In the genomic region with DNA sequence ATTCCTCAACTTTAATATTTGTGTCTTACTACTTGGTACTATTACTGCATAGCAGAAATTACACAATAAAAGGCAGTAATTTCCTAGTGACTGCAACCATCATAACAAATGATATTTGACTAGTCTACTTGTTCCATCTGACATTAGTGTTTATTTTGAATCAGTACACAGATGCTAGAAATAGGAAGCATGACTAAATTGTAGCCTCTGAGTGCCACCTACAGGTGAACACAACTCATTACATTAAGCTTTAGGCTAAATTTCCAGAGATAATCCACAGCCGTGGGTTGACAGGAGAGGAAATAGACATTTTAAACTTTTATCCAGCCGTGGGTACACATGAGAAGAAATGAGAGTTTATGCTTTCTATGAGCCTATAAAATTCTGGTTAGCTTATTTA, we compare ENCODE assay signal across 10 mouse cellular contexts. TPM values are rescaled to one million over a fixed set of nuclear protein-coding genes. Genes with fewer than 3 reads are reported as not detected.
A peak's percentile ranks its signal among the peaks of the same experiment; 100 is the strongest.
DNase-seq lines count a peak whose midpoint lies in the region; ATAC-seq and TF ChIP-seq lines count a peak whose summit lies in the region.
"Had no signal": no experiment of that assay in that cellular context is flagged by ENCODE, and none has a peak within 500 bp of the region (broad histone marks: within the 10 kb centered on the region; RNA-seq: fewer than 3 reads in every experiment).

No protein-coding gene starts in this region.

- ATAC-seq in G1E (ENCODE audit: extremely low read depth, insufficient number of reproducible peaks, low FRiP score, poor library complexity, severe bottlenecking): peak; percentile 54; the same call in 1 of the 2 replicates
- ATAC-seq in forebrain, embryonic 15.5 days (replicated peaks): peak; percentile 68
- ATAC-seq in lung, embryonic 14.5 days (ENCODE audit: insufficient read depth): peak; percentile 44; the same call in 1 of the 2 replicates

- intact Hi-C loops in left cerebral cortex, adult 2 months (cut with DNase I): loop anchor here (1.0 to 5.0 kb wide), 3 partner anchors 272 to 592 kb away; no protein-coding TSS in a partner anchor

- H3K4me3 ChIP-seq in left cerebral cortex, adult 2 months: no peak overlapping the region
- no peak overlapping the region for H3K4me3 ChIP-seq in G1E (ENCODE audit: low read depth, low read length)
- H3K4me3 ChIP-seq in forebrain, embryonic 15.5 days: no peak overlapping the region
- H3K4me3 ChIP-seq in lung, embryonic 14.5 days (ENCODE audit: low read depth, low read length): no peak overlapping the region
- H3K4me3 ChIP-seq: heart, embryonic 13.5 days; myocyte had no signal

- peak; percentile 84 for TF ChIP-seq CTCF in left cerebral cortex, adult 2 months (IDR thresholded peaks at IDR 0.05)
- peak; percentile 35; the same call in 1 of the 2 replicates for TF ChIP-seq CTCF in G1E (IDR thresholded peaks at IDR 0.05; ENCODE audit: low read depth, low read length)
- TF ChIP-seq CTCF in lung, embryonic 14.5 days (IDR thresholded peaks at IDR 0.05; ENCODE audit: low read depth): peak; percentile 78

- H3K27ac ChIP-seq in left cerebral cortex, adult 2 months: no peak overlapping the region
- no peak overlapping the region for H3K27ac ChIP-seq in forebrain, embryonic 15.5 days (replicated peaks)
- no peak overlapping the region for H3K27ac ChIP-seq in lung, embryonic 14.5 days (ENCODE audit: low read depth)
- H3K27ac ChIP-seq: heart, embryonic 13.5 days had no signal

- no peak overlapping the region for H3K4me2 ChIP-seq in forebrain, embryonic 15.5 days (replicated peaks)
- H3K4me2 ChIP-seq in lung, embryonic 14.5 days: no peak overlapping the region
- H3K4me2 ChIP-seq: heart, embryonic 13.5 days had no signal

- 14% methylated on average over 2 of the region's 2 CpGs for WGBS in forebrain, embryonic 15.5 days
- WGBS in lung, embryonic 14.5 days: 3% methylated on average over 2 of the region's 2 CpGs

- DNase-seq in left cerebral cortex, adult 2 months (ENCODE audit: extremely low spot score in 1 of 2, low spot score in 2 of 2): no peak
- DNase-seq in left cerebral cortex, adult 11 months (ENCODE audit: low spot score): no peak
- no peak for DNase-seq in G1E (ENCODE audit: low spot score)
- DNase-seq in c-Kit-positive CD71-negative TER-119-negative erythroid progenitor cells, embryonic 14.5 days (ENCODE audit: low read depth): peak; percentile 35
- peak; percentile 82 for DNase-seq in lung, embryonic 14.5 days
- DNase-seq in retina, postnatal 7 days (ENCODE audit: low read depth, low spot score): peak; percentile 45
- DNase-seq in urinary bladder, adult 18-20 months (ENCODE audit: low spot score in 2 of 2): no peak

- H3K36me3 ChIP-seq in G1E (replicated peaks): peaks cover 52% of the 10 kb centered on the region
- H3K36me3 ChIP-seq in forebrain, embryonic 15.5 days: peaks cover 12% of the 10 kb centered on the region
- peaks cover 20% of the 10 kb centered on the region for H3K36me3 ChIP-seq in lung, embryonic 14.5 days (ENCODE audit: insufficient read depth)

- H3K9me3 ChIP-seq in G1E (replicated peaks): no peaks in the 10 kb centered on the region
- H3K9me3 ChIP-seq in forebrain, embryonic 15.5 days: no peaks in the 10 kb centered on the region
- no peaks in the 10 kb centered on the region for H3K9me3 ChIP-seq in lung, embryonic 14.5 days (ENCODE audit: low read depth, low read length)
- H3K9me3 ChIP-seq: heart, embryonic 13.5 days had no signal

- no peaks in the 10 kb centered on the region for H3K27me3 ChIP-seq in G1E (ENCODE audit: insufficient read depth, low read length)
- H3K27me3 ChIP-seq in forebrain, embryonic 15.5 days: no peaks in the 10 kb centered on the region
- H3K27me3 ChIP-seq in lung, embryonic 14.5 days (ENCODE audit: insufficient read depth, low read length): no peaks in the 10 kb centered on the region
- H3K27me3 ChIP-seq: heart, embryonic 13.5 days had no signal

- no peaks in the 10 kb centered on the region for H3K4me1 ChIP-seq in G1E (ENCODE audit: insufficient read depth, low read depth, low read length)
- H3K4me1 ChIP-seq in forebrain, embryonic 15.5 days: no peaks in the 10 kb centered on the region
- no peaks in the 10 kb centered on the region for H3K4me1 ChIP-seq in lung, embryonic 14.5 days (ENCODE audit: insufficient read depth)
- H3K4me1 ChIP-seq: heart, embryonic 13.5 days had no signal

- H3K9ac ChIP-seq in forebrain, embryonic 15.5 days (replicated peaks): no peak overlapping the region
- H3K9ac ChIP-seq in lung, embryonic 14.5 days: no peak overlapping the region
- H3K9ac ChIP-seq: heart, embryonic 13.5 days had no signal

RNA-seq across cellular contexts. Expression of gene Srek1ip1, which starts 2.6 kb away (rescaled TPM):
- 10 to 100 TPM; 18.9 to 19.3 TPM for total RNA-seq in left cerebral cortex, adult 2 months (2021)
- total RNA-seq in G1E (2014; fragmentation: Nextera tagmentation) (49.1 and 58.1 TPM in 2 replicates), G1E (2017) (32.6 and 38.4 TPM in 2 replicates)
- 1.5 and 3.5 TPM in 2 replicates for polyA plus RNA-seq in G1E (2012)
- polyA plus RNA-seq in forebrain, embryonic 15.5 days (2015; fragmentation: Nextera tagmentation; extraction: Ambion mirVana): 17.8 and 18.2 TPM in 2 replicates
- 21.6 and 22.8 TPM in 2 replicates for polyA plus RNA-seq in lung, embryonic 14.5 days (2014; fragmentation: Nextera tagmentation; extraction: Ambion mirVana)

RNA-seq across cellular contexts. Expression of gene Cwc27, which starts 27.3 kb away (rescaled TPM):
- total RNA-seq in left cerebral cortex, adult 2 months (2021): 10 to 100 TPM; 18.9 to 25.1 TPM
- total RNA-seq in G1E (2014; fragmentation: Nextera tagmentation) (73.0 and 90.0 TPM in 2 replicates), G1E (2017) (31.4 and 36.3 TPM in 2 replicates)
- 3.4 and 5.1 TPM in 2 replicates for polyA plus RNA-seq in G1E (2012)
- polyA plus RNA-seq in forebrain, embryonic 15.5 days (2015; fragmentation: Nextera tagmentation; extraction: Ambion mirVana): 29.2 and 32.2 TPM in 2 replicates
- 30.6 and 33.7 TPM in 2 replicates for polyA plus RNA-seq in lung, embryonic 14.5 days (2014; fragmentation: Nextera tagmentation; extraction: Ambion mirVana)

Comparison
In these comparisons a context has a peak if more than half of its experiments do, and no peak if none do; other contexts are left out.
1. DNase-seq: peak in c-Kit-positive CD71-negative TER-119-negative erythroid progenitor cells, embryonic 14.5 days (single experiment), lung, embryonic 14.5 days (single experiment) and retina, postnatal 7 days (single experiment); none in left cerebral cortex, adult 2 months (0 of 2), left cerebral cortex, adult 11 months (single experiment), G1E (single experiment) and urinary bladder, adult 18-20 months (0 of 2).
2. Peak in every context shown above with its lines, with median percentiles within 50 percentile points of each other: CTCF ChIP-seq and ATAC-seq.